Mouse (Mus musculus): ENCODE measurements around the gene Twf1.

Gene Twf1

GRCm38 (mm10) chr15:94589219-94590075, at the start of gene Twf1:
Gene Twf1 (minus strand): TSS chr15:94589889.
- peak; percentile 78 for DNase-seq (ENCODE audit: low read depth)

GRCm38 (mm10) chr15:94639126-94639525, 49.4 kb upstream of the Twf1 start:
- DNase-seq (ENCODE audit: low read depth) = no peak

- no peak for DNase-seq (ENCODE audit: low read depth)
Measured at GRCm38 (mm10) chr15:94638207-94638606, 48.5 kb upstream of the Twf1 start.

- no peak for DNase-seq (ENCODE audit: low read depth)
Measured at GRCm38 (mm10) chr15:94634524-94634923, 44.8 kb upstream of the Twf1 start.

GRCm38 (mm10) chr15:94630553-94630952, 40.9 kb upstream of the Twf1 start:
- DNase-seq (ENCODE audit: low read depth) = no peak

GRCm38 (mm10) chr15:94628830-94629601, 39.3 kb upstream of the Twf1 start, which contains the start of gene Tmem117:
Gene Tmem117 (plus strand): TSS chr15:94629232.
- peak; percentile 13 for DNase-seq (ENCODE audit: low read depth)

GRCm38 (mm10) chr15:94628463-94628829, 38.8 kb upstream of the Twf1 start:
- DNase-seq (ENCODE audit: low read depth) = no peak

- DNase-seq (ENCODE audit: low read depth) = peak; percentile 14
Measured at GRCm38 (mm10) chr15:94620909-94621308, 31.2 kb upstream of the Twf1 start.

- no peak for DNase-seq (ENCODE audit: low read depth)
Measured at GRCm38 (mm10) chr15:94616036-94616435, 26.3 kb upstream of the Twf1 start.

GRCm38 (mm10) chr15:94607768-94608167, 18.1 kb upstream of the Twf1 start:
- no peak for DNase-seq (ENCODE audit: low read depth)

GRCm38 (mm10) chr15:94602441-94602840, 12.8 kb upstream of the Twf1 start:
- DNase-seq (ENCODE audit: low read depth) = no peak

- DNase-seq (ENCODE audit: low read depth) = peak; percentile 39
Measured at GRCm38 (mm10) chr15:94601339-94601738, 11.7 kb upstream of the Twf1 start.

GRCm38 (mm10) chr15:94600145-94600707, 10.5 kb upstream of the Twf1 start:
- no peak for DNase-seq (ENCODE audit: low read depth)

- no peak for DNase-seq (ENCODE audit: low read depth)
Measured at GRCm38 (mm10) chr15:94593586-94593985, 3.9 kb upstream of the Twf1 start.

GRCm38 (mm10) chr15:94591356-94591755, 1.7 kb upstream of the Twf1 start:
- no peak for DNase-seq (ENCODE audit: low read depth)

GRCm38 (mm10) chr15:94590083-94590482, 394 bp upstream of the Twf1 start:
- DNase-seq (ENCODE audit: low read depth) = no peak

- DNase-seq (ENCODE audit: low read depth) = no peak
Measured at GRCm38 (mm10) chr15:94587826-94588715, 1.6 kb downstream of the Twf1 start.

GRCm38 (mm10) chr15:94584738-94585137, 5.0 kb downstream of the Twf1 start:
- no peak for DNase-seq (ENCODE audit: low read depth)

- DNase-seq (ENCODE audit: low read depth) = no peak
Measured at GRCm38 (mm10) chr15:94583153-94583552, 6.5 kb downstream of the Twf1 start.

- DNase-seq (ENCODE audit: low read depth) = no peak
Measured at GRCm38 (mm10) chr15:94582000-94582593, 7.6 kb downstream of the Twf1 start.

GRCm38 (mm10) chr15:94574566-94575268, 15.0 kb downstream of the Twf1 start:
- peak; percentile 67 for DNase-seq (ENCODE audit: low read depth)

Data from fibroblast of lung, adult 2 months (primary cell).